ENCODE assay signal across 9 mouse cellular contexts in genomic region chr12:51402060-51402698, GRCm38 (mm10). TPM values are rescaled to one million over a fixed set of nuclear protein-coding genes. Genes with fewer than 3 reads are reported as not detected.
DNase-seq lines count a peak whose midpoint lies in the region; ATAC-seq and TF ChIP-seq lines count a peak whose summit lies in the region.
"Had no signal": no experiment of that assay in that cellular context is flagged by ENCODE, and none has a peak within 500 bp of the region (broad histone marks: within the 10 kb centered on the region; RNA-seq: fewer than 3 reads in every experiment).

No protein-coding gene starts in this region.

- no peak overlapping the region for H3K9ac ChIP-seq in lung, embryonic 14.5 days
- H3K9ac ChIP-seq: heart, embryonic 15.5 days had no signal

- H3K4me3 ChIP-seq in lung, embryonic 14.5 days (ENCODE audit: low read depth, low read length) = no peak overlapping the region
- H3K4me3 ChIP-seq: heart, embryonic 15.5 days had no signal

- no peaks in the 10 kb centered on the region for H3K27me3 ChIP-seq in lung, embryonic 14.5 days (ENCODE audit: insufficient read depth, low read length)
- H3K27me3 ChIP-seq: heart, embryonic 15.5 days had no signal

- ATAC-seq in lung, embryonic 14.5 days (ENCODE audit: insufficient read depth) = no peak; the same call in 1 of the 2 replicates
- ATAC-seq in erythroid progenitor cell, adult 5-6 weeks (replicated peaks; ENCODE audit: low FRiP score, poor library complexity, severe bottlenecking) = no peak

- H3K27ac ChIP-seq in lung, embryonic 14.5 days (ENCODE audit: low read depth) = no peak overlapping the region
- H3K27ac ChIP-seq: heart, embryonic 15.5 days had no signal

- DNase-seq in adrenal gland, postnatal 25 days = peak; percentile 5
- no peak for DNase-seq in adrenal gland, postnatal 4 days (ENCODE audit: low spot score in 2 of 2)
- DNase-seq in lung, embryonic 14.5 days = peak; percentile 75
- DNase-seq in lung, postnatal 25 days (ENCODE audit: low spot score) = no peak
- peak; percentile 45 for DNase-seq in brain, adult 2 months (ENCODE audit: low read depth, low spot score)
- peak; percentile 18 for DNase-seq in hindlimb bud, embryonic 11.5 days (ENCODE audit: extremely low spot score, low read depth, low spot score)
- DNase-seq in cerebellum, postnatal 25 days = no peak

- WGBS in lung, embryonic 14.5 days = 63% methylated on average over 5 of the region's 5 CpGs

- TF ChIP-seq CTCF in lung, embryonic 14.5 days (IDR thresholded peaks at IDR 0.05; ENCODE audit: low read depth) = peak; percentile 56

- no peaks in the 10 kb centered on the region for H3K9me3 ChIP-seq in lung, embryonic 14.5 days (ENCODE audit: low read depth, low read length)
- H3K9me3 ChIP-seq: heart, embryonic 15.5 days had no signal

- H3K4me1 ChIP-seq in lung, embryonic 14.5 days (ENCODE audit: insufficient read depth) = no peaks in the 10 kb centered on the region
- H3K4me1 ChIP-seq: heart, embryonic 15.5 days had no signal

- peaks cover 66% of the 10 kb centered on the region for H3K36me3 ChIP-seq in lung, embryonic 14.5 days (ENCODE audit: insufficient read depth)

- H3K4me2 ChIP-seq in lung, embryonic 14.5 days = no peak overlapping the region
- H3K4me2 ChIP-seq: heart, embryonic 15.5 days had no signal

RNA-seq across cellular contexts. Expression of gene Scfd1, which starts 24.9 kb away (rescaled TPM):
- total RNA-seq in adrenal gland, postnatal 25 days (2021) = 65.0 and 72.2 TPM in 2 replicates
- total RNA-seq in adrenal gland, postnatal 4 days (2021) = 10 to 100 TPM; 75.5 to 76.8 TPM
- polyA plus RNA-seq in lung, embryonic 14.5 days (2014; fragmentation: Nextera tagmentation; extraction: Ambion mirVana) = 81.5 and 85.3 TPM in 2 replicates
- 40.0 and 51.6 TPM in 2 replicates for total RNA-seq in erythroid progenitor cell, adult 5-6 weeks (2015; ENCODE audit: low replicate concordance)
- total RNA-seq in erythroid progenitor cell, adult 5-6 weeks (2017; ENCODE audit: low replicate concordance) = 47.7 and 66.1 TPM in 2 replicates

RNA-seq across cellular contexts. Expression of gene G2e3, which starts 54.3 kb away (rescaled TPM):
- 13.7 and 18.2 TPM in 2 replicates for total RNA-seq in adrenal gland, postnatal 25 days (2021)
- total RNA-seq in adrenal gland, postnatal 4 days (2021) = 10 to 100 TPM; 22.2 to 22.4 TPM
- 40.5 and 41.5 TPM in 2 replicates for polyA plus RNA-seq in lung, embryonic 14.5 days (2014; fragmentation: Nextera tagmentation; extraction: Ambion mirVana)
- 38.9 and 68.3 TPM in 2 replicates for total RNA-seq in erythroid progenitor cell, adult 5-6 weeks (2015; ENCODE audit: low replicate concordance)
- 102 and 109 TPM in 2 replicates for total RNA-seq in erythroid progenitor cell, adult 5-6 weeks (2017; ENCODE audit: low replicate concordance)

Comparison
In these comparisons a context has a peak if more than half of its experiments do, and no peak if none do; other contexts are left out.
1. DNase-seq: peak in adrenal gland, postnatal 25 days (single experiment), lung, embryonic 14.5 days (single experiment), brain, adult 2 months (single experiment) and hindlimb bud, embryonic 11.5 days (single experiment); none in adrenal gland, postnatal 4 days (0 of 2), lung, postnatal 25 days (single experiment) and cerebellum, postnatal 25 days (0 of 2).